ENCODE assay signal across 10 mouse cellular contexts in the genomic region with DNA sequence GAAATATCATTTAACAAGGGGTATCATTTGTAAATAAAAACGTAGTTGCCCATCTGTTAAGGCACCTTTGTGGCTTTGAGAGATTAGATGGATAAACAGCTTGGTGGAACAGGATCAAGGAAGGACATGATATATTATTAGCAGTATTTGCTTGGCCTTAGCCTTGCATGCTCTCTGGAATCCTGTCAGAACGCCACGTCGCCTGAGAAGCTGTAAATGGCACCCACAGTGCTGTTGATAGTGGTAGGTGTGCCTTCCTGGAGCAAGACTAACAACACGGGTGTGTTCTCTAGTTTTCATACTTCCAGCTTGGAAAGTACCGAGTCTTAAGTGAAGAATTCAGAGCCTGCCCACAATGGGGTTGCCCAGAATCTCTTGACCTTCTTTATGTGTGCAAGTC. TPM values are rescaled to one million over a fixed set of nuclear protein-coding genes. Genes with fewer than 3 reads are reported as not detected.
DNase-seq lines count a peak whose midpoint lies in the region; ATAC-seq lines count a peak whose summit lies in the region.
"Had no signal": no experiment of that assay in that cellular context is flagged by ENCODE, and none has a peak within 500 bp of the region (broad histone marks: within the 10 kb centered on the region; RNA-seq: fewer than 3 reads in every experiment).

No protein-coding gene starts in this region.

- H3K36me3 ChIP-seq in erythroblast, embryonic 14.5 days (ENCODE audit: control insufficient read depth): no peaks in the 10 kb centered on the region; the same call in 1 of the 2 replicates
- no peaks in the 10 kb centered on the region for H3K36me3 ChIP-seq in hindbrain, embryonic 15.5 days
- no peaks in the 10 kb centered on the region for H3K36me3 ChIP-seq in midbrain, embryonic 12.5 days

- H3K4me1 ChIP-seq in erythroblast, embryonic 14.5 days (ENCODE audit: control insufficient read depth): peaks cover 39% of the 10 kb centered on the region
- peaks cover 3% of the 10 kb centered on the region; the same call in 1 of the 2 replicates for H3K4me1 ChIP-seq in brown adipose tissue, adult 24 weeks (ENCODE audit: control insufficient read depth, insufficient read depth, insufficient read length, low read length)
- H3K4me1 ChIP-seq in hindbrain, embryonic 15.5 days (replicated peaks): peaks cover 24% of the 10 kb centered on the region
- H3K4me1 ChIP-seq in midbrain, embryonic 12.5 days: peaks cover 11% of the 10 kb centered on the region

- ATAC-seq in erythroblast, adult 5-6 weeks (replicated peaks; ENCODE audit: low FRiP score, poor library complexity, severe bottlenecking): no peak
- ATAC-seq in hindbrain, embryonic 15.5 days (ENCODE audit: low FRiP score, low read depth): no peak
- ATAC-seq in midbrain, embryonic 12.5 days (ENCODE audit: low FRiP score, low read depth): no peak

- H3K27me3 ChIP-seq in erythroblast, embryonic 14.5 days (ENCODE audit: control insufficient read depth): no peaks in the 10 kb centered on the region
- no peaks in the 10 kb centered on the region for H3K27me3 ChIP-seq in hindbrain, embryonic 15.5 days
- H3K27me3 ChIP-seq in midbrain, embryonic 12.5 days: no peaks in the 10 kb centered on the region

- 57% methylated on average over 6 of the region's 6 CpGs for WGBS in hindbrain, embryonic 15.5 days
- 44% methylated on average over 6 of the region's 6 CpGs for WGBS in midbrain, embryonic 12.5 days

- H3K9me3 ChIP-seq in erythroblast, embryonic 14.5 days (ENCODE audit: control insufficient read depth, low read length): no peaks in the 10 kb centered on the region
- H3K9me3 ChIP-seq in hindbrain, embryonic 15.5 days: no peaks in the 10 kb centered on the region
- H3K9me3 ChIP-seq in midbrain, embryonic 12.5 days: no peaks in the 10 kb centered on the region

- no peak overlapping the region for H3K9ac ChIP-seq in hindbrain, embryonic 15.5 days
- no peak overlapping the region for H3K9ac ChIP-seq in midbrain, embryonic 12.5 days (replicated peaks)

- peak overlapping the region; percentile 55; the same call in 1 of the 2 replicates for H3K27ac ChIP-seq in brown adipose tissue, adult 24 weeks (replicated peaks; ENCODE audit: low read depth, low read length)
- no peak overlapping the region; the same call in 1 of the 2 replicates for H3K27ac ChIP-seq in hindbrain, embryonic 15.5 days (replicated peaks)
- H3K27ac ChIP-seq in midbrain, embryonic 12.5 days (replicated peaks): no peak overlapping the region

- no peak for DNase-seq in urinary bladder, postnatal 10 days (ENCODE audit: low spot score)
- no peak for DNase-seq in layer of hippocampus, postnatal 36 days
- no peak for DNase-seq in urinary bladder, postnatal 36 days (ENCODE audit: low spot score in 2 of 2)
- DNase-seq: right cerebral cortex, postnatal 25 days had no signal

- H3K4me3 ChIP-seq in erythroblast, embryonic 14.5 days (replicated peaks): peak overlapping the region; percentile 91
- H3K4me3 ChIP-seq in brown adipose tissue, adult 24 weeks (ENCODE audit: insufficient read depth, low read depth, low read length): no peak overlapping the region
- no peak overlapping the region for H3K4me3 ChIP-seq in hindbrain, embryonic 15.5 days
- H3K4me3 ChIP-seq in midbrain, embryonic 12.5 days: no peak overlapping the region

- H3K4me2 ChIP-seq in hindbrain, embryonic 15.5 days: peak overlapping the region; percentile 66
- H3K4me2 ChIP-seq in midbrain, embryonic 12.5 days (replicated peaks): 0 out of 2 replicates have a peak overlapping the region, but pooled peaks have one; percentile 13

RNA-seq across cellular contexts. Expression of gene Uap1, which starts 1.1 kb away (rescaled TPM):
- polyA plus RNA-seq in erythroblast, embryonic 14.5 days (2012): 0.31 and 0.32 TPM in 2 replicates
- 29.2 and 31.1 TPM in 2 replicates for total RNA-seq in erythroblast, adult 5-6 weeks (2015; ENCODE audit: low replicate concordance)
- total RNA-seq in erythroblast, adult 5-6 weeks (2017; ENCODE audit: low replicate concordance): 14.8 and 20.4 TPM in 2 replicates
- 54.8 and 58.0 TPM in 2 replicates for polyA plus RNA-seq in brown adipose tissue, adult 24 weeks (2012; ENCODE audit: insufficient read depth, insufficient read length, missing spikeins)
- 61.9 and 62.4 TPM in 2 replicates for polyA plus RNA-seq in hindbrain, embryonic 15.5 days (2015; fragmentation: Nextera tagmentation; extraction: Ambion mirVana)
- 60.5 and 60.6 TPM in 2 replicates for polyA plus RNA-seq in midbrain, embryonic 12.5 days (2016; fragmentation: Nextera tagmentation; extraction: Ambion mirVana)
- total RNA-seq in layer of hippocampus, postnatal 36 days (2021): 10 to 100 TPM; 53.4 to 57.6 TPM

RNA-seq across cellular contexts. Expression of gene Uhmk1, which starts 39.3 kb away (rescaled TPM):
- polyA plus RNA-seq in erythroblast, embryonic 14.5 days (2012): 0.07 and 0.08 TPM in 2 replicates
- total RNA-seq in erythroblast, adult 5-6 weeks (2015; ENCODE audit: low replicate concordance): 18.8 and 22.4 TPM in 2 replicates
- 26.6 and 34.4 TPM in 2 replicates for total RNA-seq in erythroblast, adult 5-6 weeks (2017; ENCODE audit: low replicate concordance)
- 32.6 and 42.6 TPM in 2 replicates for polyA plus RNA-seq in brown adipose tissue, adult 24 weeks (2012; ENCODE audit: insufficient read depth, insufficient read length, missing spikeins)
- 9.6 TPM in 2 replicates for polyA plus RNA-seq in hindbrain, embryonic 15.5 days (2015; fragmentation: Nextera tagmentation; extraction: Ambion mirVana)
- 13.7 and 17.4 TPM in 2 replicates for polyA plus RNA-seq in midbrain, embryonic 12.5 days (2016; fragmentation: Nextera tagmentation; extraction: Ambion mirVana)
- 100 to 1,000 TPM; 143 to 157 TPM for total RNA-seq in layer of hippocampus, postnatal 36 days (2021)

RNA-seq across cellular contexts. Expression of gene Sh2d1b2, which starts 56.7 kb away (rescaled TPM):
- polyA plus RNA-seq in erythroblast, embryonic 14.5 days (2012): not detected in 2 replicates
- total RNA-seq in erythroblast, adult 5-6 weeks (2015; ENCODE audit: low replicate concordance): not detected in 2 replicates
- total RNA-seq in erythroblast, adult 5-6 weeks (2017; ENCODE audit: low replicate concordance): 0.14 TPM in 1 of 2 replicates, not detected in the other
- polyA plus RNA-seq in brown adipose tissue, adult 24 weeks (2012; ENCODE audit: insufficient read depth, insufficient read length, missing spikeins): not detected in 2 replicates
- not detected in 2 replicates for polyA plus RNA-seq in hindbrain, embryonic 15.5 days (2015; fragmentation: Nextera tagmentation; extraction: Ambion mirVana)
- not detected in 2 replicates for polyA plus RNA-seq in midbrain, embryonic 12.5 days (2016; fragmentation: Nextera tagmentation; extraction: Ambion mirVana)
- total RNA-seq in layer of hippocampus, postnatal 36 days (2021): not detected
- total RNA-seq: gastrocnemius, postnatal 4 days had no signal

Comparison
In these comparisons a context has a peak if more than half of its experiments do, and no peak if none do; other contexts are left out.
1. RNA of gene Uap1, which starts 1.1 kb away (polyA plus RNA-seq): 61.9 to 62.4 TPM in hindbrain, embryonic 15.5 days, 60.5 to 60.6 TPM in midbrain, embryonic 12.5 days and 54.8 to 58.0 TPM in brown adipose tissue, adult 24 weeks; 0.31 to 0.32 TPM in erythroblast, embryonic 14.5 days; every median in the first group is over 10 times any median in the second.